Mouse (Mus musculus): Measurements from ENCODE around the gene Dgkh.

DNA sequence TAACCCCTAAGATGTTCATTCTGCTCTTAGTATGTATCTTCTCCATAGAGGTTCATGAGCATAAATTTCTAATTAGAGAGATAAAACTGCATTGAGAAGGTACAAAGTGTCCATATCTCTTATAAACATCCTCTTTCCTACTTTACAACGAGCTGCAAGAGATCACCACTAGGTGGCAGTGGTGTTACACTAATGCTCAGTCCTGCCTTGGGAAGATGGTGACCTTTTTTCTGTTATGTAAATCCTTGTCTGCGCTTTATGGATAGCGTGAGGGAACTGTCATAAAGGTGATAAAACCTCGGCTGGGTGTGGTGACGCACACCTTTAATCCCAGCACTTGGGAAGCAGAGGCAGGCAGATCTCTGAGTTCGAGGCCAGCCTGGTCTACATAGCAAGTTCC lies 64.3 kb downstream of the Dgkh start:
- peak; percentile 35; the same call in 1 of the 2 replicates for TF ChIP-seq ZNF384 (IDR thresholded peaks at IDR 0.05; ENCODE audit: low read depth, low read length)
- no peak for TF ChIP-seq CHD2 (IDR thresholded peaks at IDR 0.05; ENCODE audit: low read depth, low read length)
- no peak for TF ChIP-seq HCFC1 (IDR thresholded peaks at IDR 0.05; ENCODE audit: borderline replicate concordance, insufficient read depth, low read length)
- TF ChIP-seq ZC3H11A (IDR thresholded peaks at IDR 0.05; ENCODE audit: borderline replicate concordance, low read depth, low read length) = peak; percentile 96

All from ES-E14 (cell line).